Mouse (Mus musculus) forebrain, embryonic 13.5 days (tissue): ENCODE data around the gene Tubg1. TPM values are rescaled to one million over a fixed set of nuclear protein-coding genes. Genes with fewer than 3 reads are reported as not detected.

ENCODE experiments used
- microRNA-seq: library from miRNA; unstranded; fragments of <30 nt; microRNA quantifications from one replicate; pipeline ENCODE4, GENCODE M21; 2016
- polyA plus RNA-seq: library from polyadenylated mRNA; unstranded; fragments of >200 nt; fragmentation: Nextera tagmentation; extraction: Ambion mirVana; gene quantifications from 2 replicates; pipeline ENCODE4 v1.2.1, GENCODE M21; 2015

Tubg1 gene
- polyA plus RNA-seq, 1 experiment from 2014 or later, result 108 TPM

Small RNA genes lying within 50 kb of the gene (microRNA-seq; reads per million reads assigned to microRNA genes)
- not detected for gene Gm27626

Other genes with a start within 250 kb of the Tubg1 start
- 24.6 and 29.1 TPM in 2 replicates for gene Stat3, start 180.4 kb upstream of the Tubg1 start, polyA plus RNA-seq
- 19.5 and 23.4 TPM in 2 replicates for gene Cavin1, start 149.1 kb upstream of the Tubg1 start, polyA plus RNA-seq
- 52.9 and 56.3 TPM in 2 replicates for gene Atp6v0a1, start 110.5 kb upstream of the Tubg1 start, polyA plus RNA-seq
- gene Naglu, start 49.9 kb upstream of the Tubg1 start, polyA plus RNA-seq, result 4.8 and 6.5 TPM in 2 replicates
- not detected in 2 replicates for gene Hsd17b1, start 41.5 kb upstream of the Tubg1 start, polyA plus RNA-seq
- 45.8 and 48.2 TPM in 2 replicates for gene Coasy, start 37.4 kb upstream of the Tubg1 start, polyA plus RNA-seq
- 71.1 and 81.2 TPM in 2 replicates for gene Mlx, start 32.7 kb upstream of the Tubg1 start, polyA plus RNA-seq
- 63.3 and 64.1 TPM in 2 replicates for gene Psmc3ip, start 24.5 kb upstream of the Tubg1 start, polyA plus RNA-seq
- gene Retreg3, start within 50 bp of the Tubg1 start, polyA plus RNA-seq, result 18.6 and 20.8 TPM in 2 replicates
- gene Tubg2, start 36.0 kb downstream of the Tubg1 start, polyA plus RNA-seq, result 14.6 and 16.4 TPM in 2 replicates
- 0.36 and 0.42 TPM in 2 replicates for gene Cntnap1, start 50.6 kb downstream of the Tubg1 start, polyA plus RNA-seq
- gene Plekhh3, start 51.4 kb downstream of the Tubg1 start, polyA plus RNA-seq, result 4.5 and 6.4 TPM in 2 replicates
- gene Ccr10, start 55.5 kb downstream of the Tubg1 start, polyA plus RNA-seq, result 0.10 TPM in 1 of 2 replicates, not detected in the other
- gene Ezh1, start 106.5 kb downstream of the Tubg1 start, polyA plus RNA-seq, result 12.1 and 13.8 TPM in 2 replicates
- 43.9 and 55.3 TPM in 2 replicates for gene Ramp2, start 126.1 kb downstream of the Tubg1 start, polyA plus RNA-seq
- gene Vps25, start 133.8 kb downstream of the Tubg1 start, polyA plus RNA-seq, result 92.6 and 109 TPM in 2 replicates
- 4.4 and 4.5 TPM in 2 replicates for gene Wnk4, start 140.6 kb downstream of the Tubg1 start, polyA plus RNA-seq
- gene Cntd1, start 159.1 kb downstream of the Tubg1 start, polyA plus RNA-seq, result 1.2 and 1.9 TPM in 2 replicates
- 190 and 203 TPM in 2 replicates for gene Coa3, start 159.2 kb downstream of the Tubg1 start, polyA plus RNA-seq
- gene Becn1, start 182.3 kb downstream of the Tubg1 start, polyA plus RNA-seq, result 164 and 175 TPM in 2 replicates
- 144 and 145 TPM in 2 replicates for gene Psme3, start 196.3 kb downstream of the Tubg1 start, polyA plus RNA-seq
- 1.7 and 2.2 TPM in 2 replicates for gene Aoc2, start 205.1 kb downstream of the Tubg1 start, polyA plus RNA-seq
- gene Aoc3, start 210.7 kb downstream of the Tubg1 start, polyA plus RNA-seq, result not detected in 2 replicates
- not detected in 2 replicates for gene G6pc, start 247.6 kb downstream of the Tubg1 start, polyA plus RNA-seq